Mouse (Mus musculus): ENCODE data around the gene 1700047I17Rik2.
"Not testable (repeated sequence)": the region's sequence is repeated elsewhere in the genome, so short reads cannot be mapped to it uniquely, and the experiment has no call there.

The 1700047I17Rik2 gene

GRCm38 (mm10) chr12:55199306-55199705, at the start of gene 1700047I17Rik2:
Gene 1700047I17Rik2 (plus strand): TSS chr12:55199592.
- not testable (repeated sequence) for DNase-seq (ENCODE audit: low spot score)

GRCm38 (mm10) chr12:55154559-55155448, 44.6 kb upstream of the 1700047I17Rik2 start, which contains the start of gene Srp54b:
Gene Srp54b (plus strand): TSS chr12:55155104.
- DNase-seq (ENCODE audit: low spot score), result not testable (repeated sequence)

GRCm38 (mm10) chr12:55155449-55155783, 44.0 kb upstream of the 1700047I17Rik2 start:
- DNase-seq (ENCODE audit: low spot score), result not testable (repeated sequence)

- DNase-seq (ENCODE audit: low spot score), result not testable (repeated sequence)
Observed at GRCm38 (mm10) chr12:55167034-55167557, 32.3 kb upstream of the 1700047I17Rik2 start.

GRCm38 (mm10) chr12:55187686-55188085, 11.7 kb upstream of the 1700047I17Rik2 start:
- not testable (repeated sequence) for DNase-seq (ENCODE audit: low spot score)

GRCm38 (mm10) chr12:55189127-55189526, 10.3 kb upstream of the 1700047I17Rik2 start:
- not testable (repeated sequence) for DNase-seq (ENCODE audit: low spot score)

- DNase-seq (ENCODE audit: low spot score), result not testable (repeated sequence)
Observed at GRCm38 (mm10) chr12:55199799-55200198, 407 bp downstream of the 1700047I17Rik2 start.

- DNase-seq (ENCODE audit: low spot score), result not testable (repeated sequence)
Observed at GRCm38 (mm10) chr12:55212944-55213343, 13.6 kb downstream of the 1700047I17Rik2 start.

GRCm38 (mm10) chr12:55229626-55230519, 30.5 kb downstream of the 1700047I17Rik2 start, which contains the start of gene Srp54c:
Gene Srp54c (plus strand): TSS chr12:55230168.
- not testable (repeated sequence) for DNase-seq (ENCODE audit: low spot score)

- not testable (repeated sequence) for DNase-seq (ENCODE audit: low spot score)
Observed at GRCm38 (mm10) chr12:55230520-55230861, 31.1 kb downstream of the 1700047I17Rik2 start.

- DNase-seq (ENCODE audit: low spot score), result not testable (repeated sequence)
Observed at GRCm38 (mm10) chr12:55242243-55242642, 42.9 kb downstream of the 1700047I17Rik2 start.

- DNase-seq (ENCODE audit: low spot score), result not testable (repeated sequence)
Observed at GRCm38 (mm10) chr12:55261950-55262349, 62.6 kb downstream of the 1700047I17Rik2 start.

- DNase-seq (ENCODE audit: low spot score), result not testable (repeated sequence)
Observed at GRCm38 (mm10) chr12:55263385-55263784, 64.0 kb downstream of the 1700047I17Rik2 start.
